Mouse (Mus musculus): ENCODE measurements at regions not wholly inside any gene's neighbourhood (a gene's known extent, or its start where the extent isn't known, plus 50 kb on each side); places are given as distances from the start of the nearest gene placed in this dataset.

GRCm38 (mm10) chr5:83780419-83780818, 425.4 kb upstream of the Tecrl start:
- no peak for DNase-seq (ENCODE audit: low spot score, missing footprints)
- WGBS, result 26% methylated on average over 1 of the region's 1 CpGs
- Histone ChIP-seq H3K36me3 (ENCODE audit: control insufficient read depth, insufficient read depth, low read length) (no peaks in the 10 kb centered on the region), H3K9me3 (ENCODE audit: control insufficient read depth, low read length) (no peaks in the 10 kb centered on the region), H3K9ac (ENCODE audit: low read length) (no peak overlapping the region), H3K27ac (ENCODE audit: low read depth, low read length) (no peak overlapping the region), H3K4me3 (ENCODE audit: low read depth, low read length) (no peak overlapping the region), H3K27me3 (ENCODE audit: control insufficient read depth, insufficient read depth, low read length) (no peaks in the 10 kb centered on the region), H3K4me1 (ENCODE audit: control insufficient read depth, insufficient read depth, low read length) (no peaks in the 10 kb centered on the region), H3K4me2 (no peak overlapping the region)
- peak; percentile 68 for ATAC-seq (ENCODE audit: low FRiP score)

GRCm38 (mm10) chr5:83778310-83778972, 423.4 kb upstream of the Tecrl start:
- Histone ChIP-seq H3K4me1 (ENCODE audit: control insufficient read depth, insufficient read depth, low read length) (no peaks in the 10 kb centered on the region), H3K9me3 (ENCODE audit: control insufficient read depth, low read length) (no peaks in the 10 kb centered on the region), H3K9ac (ENCODE audit: low read length) (no peak overlapping the region), H3K36me3 (ENCODE audit: control insufficient read depth, insufficient read depth, low read length) (no peaks in the 10 kb centered on the region), H3K27me3 (ENCODE audit: control insufficient read depth, insufficient read depth, low read length) (no peaks in the 10 kb centered on the region), H3K4me3 (ENCODE audit: low read depth, low read length) (no peak overlapping the region), H3K4me2 (no peak overlapping the region), H3K27ac (ENCODE audit: low read depth, low read length) (no peak overlapping the region)
- 25% methylated on average over 3 of the region's 3 CpGs for WGBS
- DNase-seq (ENCODE audit: low spot score, missing footprints) (peak; percentile 91), ATAC-seq (ENCODE audit: low FRiP score) (peak; percentile 30; the same call in 1 of the 2 replicates)

GRCm38 (mm10) chr5:83741913-83742312, 386.9 kb upstream of the Tecrl start:
- DNase-seq (ENCODE audit: low spot score, missing footprints) (no peak), ATAC-seq (ENCODE audit: low FRiP score) (no peak)
- Histone ChIP-seq H3K27me3 (ENCODE audit: control insufficient read depth, insufficient read depth, low read length) (no peaks in the 10 kb centered on the region), H3K27ac (ENCODE audit: low read depth, low read length) (no peak overlapping the region), H3K9ac (ENCODE audit: low read length) (no peak overlapping the region), H3K4me1 (ENCODE audit: control insufficient read depth, insufficient read depth, low read length) (no peaks in the 10 kb centered on the region), H3K36me3 (ENCODE audit: control insufficient read depth, insufficient read depth, low read length) (no peaks in the 10 kb centered on the region), H3K4me3 (ENCODE audit: low read depth, low read length) (no peak overlapping the region), H3K4me2 (no peak overlapping the region), H3K9me3 (ENCODE audit: control insufficient read depth, low read length) (no peaks in the 10 kb centered on the region)
- 85% methylated on average over 3 of the region's 3 CpGs for WGBS

GRCm38 (mm10) chr5:83695383-83695782, 340.4 kb upstream of the Tecrl start:
- Histone ChIP-seq H3K4me1 (ENCODE audit: control insufficient read depth, insufficient read depth, low read length) (no peaks in the 10 kb centered on the region), H3K9me3 (ENCODE audit: control insufficient read depth, low read length) (no peaks in the 10 kb centered on the region), H3K9ac (ENCODE audit: low read length) (no peak overlapping the region), H3K4me3 (ENCODE audit: low read depth, low read length) (no peak overlapping the region), H3K4me2 (no peak overlapping the region), H3K27ac (ENCODE audit: low read depth, low read length) (no peak overlapping the region), H3K27me3 (ENCODE audit: control insufficient read depth, insufficient read depth, low read length) (no peaks in the 10 kb centered on the region), H3K36me3 (ENCODE audit: control insufficient read depth, insufficient read depth, low read length) (no peaks in the 10 kb centered on the region)
- no peak for ATAC-seq (ENCODE audit: low FRiP score)
- no peak for DNase-seq (ENCODE audit: low spot score, missing footprints)
- 80% methylated on average over 1 of the region's 1 CpGs for WGBS

GRCm38 (mm10) chr5:83692286-83692685, 337.3 kb upstream of the Tecrl start:
- H3K9ac ChIP-seq (ENCODE audit: low read length), result no peak overlapping the region
- no peak overlapping the region for H3K27ac ChIP-seq (ENCODE audit: low read depth, low read length)
- no peaks in the 10 kb centered on the region for H3K27me3 ChIP-seq (ENCODE audit: control insufficient read depth, insufficient read depth, low read length)
- no peaks in the 10 kb centered on the region for H3K9me3 ChIP-seq (ENCODE audit: control insufficient read depth, low read length)
- no peaks in the 10 kb centered on the region for H3K36me3 ChIP-seq (ENCODE audit: control insufficient read depth, insufficient read depth, low read length)
- ATAC-seq (ENCODE audit: low FRiP score), result no peak
- no peak overlapping the region for H3K4me2 ChIP-seq
- H3K4me1 ChIP-seq (ENCODE audit: control insufficient read depth, insufficient read depth, low read length), result no peaks in the 10 kb centered on the region
- no peak for DNase-seq (ENCODE audit: low spot score, missing footprints)
- H3K4me3 ChIP-seq (ENCODE audit: low read depth, low read length), result no peak overlapping the region

- Histone ChIP-seq H3K27me3 (ENCODE audit: control insufficient read depth, insufficient read depth, low read length) (no peaks in the 10 kb centered on the region), H3K9me3 (ENCODE audit: control insufficient read depth, low read length) (no peaks in the 10 kb centered on the region), H3K4me1 (ENCODE audit: control insufficient read depth, insufficient read depth, low read length) (no peaks in the 10 kb centered on the region), H3K4me2 (no peak overlapping the region), H3K4me3 (ENCODE audit: low read depth, low read length) (no peak overlapping the region), H3K27ac (ENCODE audit: low read depth, low read length) (no peak overlapping the region), H3K36me3 (ENCODE audit: control insufficient read depth, insufficient read depth, low read length) (no peaks in the 10 kb centered on the region), H3K9ac (ENCODE audit: low read length) (no peak overlapping the region)
- no peak for ATAC-seq (ENCODE audit: low FRiP score)
- DNase-seq (ENCODE audit: low spot score, missing footprints), result no peak
- 91% methylated on average over 6 of the region's 6 CpGs for WGBS
Measured at GRCm38 (mm10) chr5:83678373-83678772, 323.4 kb upstream of the Tecrl start.

GRCm38 (mm10) chr5:83659091-83659490, 304.1 kb upstream of the Tecrl start:
- DNase-seq (ENCODE audit: low spot score, missing footprints) (no peak), ATAC-seq (ENCODE audit: low FRiP score) (no peak)
- Histone ChIP-seq H3K27me3 (ENCODE audit: control insufficient read depth, insufficient read depth, low read length) (no peaks in the 10 kb centered on the region), H3K4me1 (ENCODE audit: control insufficient read depth, insufficient read depth, low read length) (no peaks in the 10 kb centered on the region), H3K27ac (ENCODE audit: low read depth, low read length) (no peak overlapping the region), H3K4me3 (ENCODE audit: low read depth, low read length) (no peak overlapping the region), H3K9me3 (ENCODE audit: control insufficient read depth, low read length) (no peaks in the 10 kb centered on the region), H3K9ac (ENCODE audit: low read length) (no peak overlapping the region), H3K36me3 (ENCODE audit: control insufficient read depth, insufficient read depth, low read length) (no peaks in the 10 kb centered on the region), H3K4me2 (no peak overlapping the region)
- 72% methylated on average over 2 of the region's 2 CpGs for WGBS

- peak; percentile 73 for ATAC-seq (ENCODE audit: low FRiP score)
- Histone ChIP-seq H3K27ac (ENCODE audit: low read depth, low read length) (no peak overlapping the region), H3K36me3 (ENCODE audit: control insufficient read depth, insufficient read depth, low read length) (no peaks in the 10 kb centered on the region), H3K4me3 (ENCODE audit: low read depth, low read length) (no peak overlapping the region), H3K27me3 (ENCODE audit: control insufficient read depth, insufficient read depth, low read length) (no peaks in the 10 kb centered on the region), H3K9me3 (ENCODE audit: control insufficient read depth, low read length) (no peaks in the 10 kb centered on the region), H3K9ac (ENCODE audit: low read length) (no peak overlapping the region), H3K4me1 (ENCODE audit: control insufficient read depth, insufficient read depth, low read length) (0 out of 2 replicates have a peak, but pooled peaks cover 2% of the 10 kb centered on the region), H3K4me2 (no peak overlapping the region)
- WGBS, result 3% methylated on average over 2 of the region's 2 CpGs
- no peak for DNase-seq (ENCODE audit: low spot score, missing footprints)
Measured at GRCm38 (mm10) chr5:83651329-83651728, 296.3 kb upstream of the Tecrl start.

- Histone ChIP-seq H3K4me2 (no peak overlapping the region), H3K4me1 (ENCODE audit: control insufficient read depth, insufficient read depth, low read length) (no peaks in the 10 kb centered on the region), H3K36me3 (ENCODE audit: control insufficient read depth, insufficient read depth, low read length) (no peaks in the 10 kb centered on the region), H3K27me3 (ENCODE audit: control insufficient read depth, insufficient read depth, low read length) (no peaks in the 10 kb centered on the region), H3K9me3 (ENCODE audit: control insufficient read depth, low read length) (no peaks in the 10 kb centered on the region), H3K9ac (ENCODE audit: low read length) (no peak overlapping the region), H3K4me3 (ENCODE audit: low read depth, low read length) (no peak overlapping the region), H3K27ac (ENCODE audit: low read depth, low read length) (no peak overlapping the region)
- ATAC-seq (ENCODE audit: low FRiP score) (peak; percentile 48; the same call in 1 of the 2 replicates), DNase-seq (ENCODE audit: low spot score, missing footprints) (no peak)
- WGBS, result 85% methylated on average over 7 of the region's 7 CpGs
Measured at GRCm38 (mm10) chr5:83622612-83623374, 267.8 kb upstream of the Tecrl start.

Data from midbrain, embryonic 11.5 days (tissue).